Mouse (Mus musculus): ENCODE data around the gene Adcy1.

GRCm38 (mm10) chr11:7153081-7153480, 89.8 kb downstream of the Adcy1 start:
- TF ChIP-seq CTCF (IDR thresholded peaks at IDR 0.05; ENCODE audit: borderline replicate concordance, control insufficient read depth, extremely low read depth, insufficient read depth, low read length, poor library complexity) (no peak), POLR2A (IDR thresholded peaks at IDR 0.05; ENCODE audit: control insufficient read depth, extremely low read depth, insufficient read depth, low read length, poor library complexity) (no peak)

Measured in thymus, adult 2 months (tissue).